Mouse (Mus musculus) colon, adult 2 months (tissue): ENCODE results near the gene Steap2. TPM values are rescaled to one million over a fixed set of nuclear protein-coding genes. Genes with fewer than 3 reads are reported as not detected.

Source experiments
- polyA plus RNA-seq: library from polyadenylated mRNA; depleted of rRNA; stranded (reverse); fragments of >200 nt; gene quantifications from 2 replicates; pipeline ENCODE4 v1.2.3, GENCODE M21; 2012; rRNA removed

Gene Steap2
- 3.4 and 4.7 TPM in 2 replicates for polyA plus RNA-seq

GRCm38 (mm10) chr5:5693956-5694653 is at the start of gene Steap2:
Gene Steap2, minus strand, starts transcription at chr5:5694578.

GRCm38 (mm10) chr5:5663655-5664370 is 30.6 kb downstream of the Steap2 start, which contains the start of gene Cfap69:
Gene Cfap69, minus strand, starts transcription at chr5:5664239.

Other genes with a start within 250 kb of the Steap2 start
- not detected in 2 replicates for gene 1700015F17Rik, start 215.4 kb downstream of the Steap2 start, polyA plus RNA-seq
- gene Cldn12, start 179.6 kb downstream of the Steap2 start, polyA plus RNA-seq = 24.2 and 31.2 TPM in 2 replicates
- 1.4 TPM in 2 replicates for gene Gtpbp10, start 135.0 kb downstream of the Steap2 start, polyA plus RNA-seq
- gene Gm8773, start 120.8 kb downstream of the Steap2 start, polyA plus RNA-seq = 0.23 and 0.25 TPM in 2 replicates
- gene Cfap69, start 30.3 kb downstream of the Steap2 start, polyA plus RNA-seq = 0.93 and 1.1 TPM in 2 replicates
- 1.2 and 1.7 TPM in 2 replicates for gene Steap1, start 54.7 kb upstream of the Steap2 start, polyA plus RNA-seq